Mouse (Mus musculus): ENCODE measurements at regions not wholly inside any gene's neighbourhood (a gene's known extent, or its start where the extent isn't known, plus 50 kb on each side); places are given as distances from the start of the nearest gene placed in this dataset.
A peak's percentile ranks its signal among the peaks of the same experiment; 100 is the strongest.
"Not testable (repeated sequence)": the region's sequence is repeated elsewhere in the genome, so short reads cannot be mapped to it uniquely, and the experiment has no call there.

DNA sequence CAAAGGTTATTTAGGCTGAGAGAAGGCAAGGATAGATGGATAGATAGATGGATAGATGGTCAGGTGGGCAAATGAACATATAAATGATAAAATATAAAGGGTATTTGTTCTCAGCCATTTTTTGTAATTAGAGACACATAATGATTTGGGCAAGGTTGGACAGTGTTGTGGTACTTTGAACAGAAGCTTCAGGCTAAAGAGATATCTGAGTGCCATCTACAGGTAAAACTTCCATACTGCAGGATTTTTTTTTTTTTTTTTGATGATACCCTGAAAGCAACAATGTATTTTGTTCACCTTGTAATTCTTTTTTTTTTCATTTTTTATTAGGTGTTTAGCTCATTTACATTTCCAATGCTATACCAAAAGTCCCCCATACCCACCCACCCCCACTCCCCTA is 110.1 kb upstream of the Trabd2b start:
- no peak for DNase-seq (ENCODE audit: low spot score)

DNA sequence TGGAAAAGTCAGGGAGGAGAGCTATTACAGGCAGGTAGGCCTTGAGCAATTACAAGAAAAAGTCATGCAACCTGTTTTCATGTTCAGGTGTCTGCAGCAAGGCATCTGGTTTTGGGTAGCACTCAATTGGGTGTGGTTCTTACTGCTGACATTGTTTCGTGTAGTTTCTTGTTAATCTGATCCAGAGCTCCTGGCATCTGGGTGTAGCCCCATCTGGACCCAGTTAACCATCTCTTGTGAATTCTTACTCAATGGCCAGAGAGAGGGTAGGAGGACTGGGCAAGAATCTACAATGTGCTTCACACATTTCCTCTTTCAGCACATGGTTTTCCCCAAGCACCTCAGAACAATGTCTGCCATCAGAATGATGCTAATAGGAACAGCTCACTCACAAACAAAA is 108.0 kb upstream of the Trabd2b start:
- DNase-seq (ENCODE audit: low spot score), result not testable (repeated sequence)

DNA sequence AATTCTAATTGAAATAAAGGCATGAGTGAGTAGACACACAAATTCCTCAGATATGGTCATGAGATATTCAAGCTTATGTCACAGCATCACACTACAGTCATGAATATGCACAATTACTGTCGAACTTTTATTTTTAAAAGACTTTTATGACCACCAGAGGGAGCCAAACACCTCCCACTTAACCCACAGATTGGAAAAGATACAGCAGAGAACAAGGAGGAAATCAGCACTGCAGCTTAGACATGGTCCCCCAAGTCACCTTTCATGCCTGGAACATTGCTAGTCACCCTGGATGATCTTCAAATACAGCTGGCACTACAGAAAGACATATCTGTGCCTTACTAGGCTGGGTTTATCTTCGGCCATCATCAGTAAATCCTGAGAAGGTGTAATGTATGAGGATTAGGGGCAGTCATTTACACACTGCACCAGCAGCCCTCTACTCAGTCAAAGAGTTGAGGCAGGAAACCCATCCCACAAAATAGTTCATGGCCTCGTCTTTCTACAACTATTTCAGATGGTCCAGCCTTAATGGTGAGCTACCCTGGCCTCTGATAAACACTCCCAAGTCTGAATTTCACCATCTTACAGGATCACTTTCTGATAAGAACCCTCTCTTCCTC is 106.0 kb upstream of the Trabd2b start:
- DNase-seq (ENCODE audit: low spot score), result peak; percentile 75

DNA sequence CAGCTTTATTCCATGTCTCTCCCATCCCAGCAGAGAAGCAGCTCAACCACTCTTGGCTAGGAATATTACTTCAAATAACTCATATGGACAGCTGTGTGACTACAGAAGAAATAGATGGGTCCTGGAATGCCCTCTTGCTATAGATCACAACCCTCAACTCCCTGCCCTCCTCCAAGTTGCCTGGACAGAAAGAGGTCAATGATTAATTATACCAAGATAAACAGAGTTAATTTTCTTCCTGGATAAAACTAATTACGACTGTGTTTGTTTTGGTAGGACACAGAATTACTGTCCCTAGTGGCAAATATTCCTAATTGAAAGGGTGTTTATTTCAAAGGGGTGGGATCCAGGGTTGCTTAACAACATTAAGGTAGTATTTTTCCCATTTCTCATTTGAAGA is 101.9 kb upstream of the Trabd2b start:
- DNase-seq (ENCODE audit: low spot score), result no peak

DNA sequence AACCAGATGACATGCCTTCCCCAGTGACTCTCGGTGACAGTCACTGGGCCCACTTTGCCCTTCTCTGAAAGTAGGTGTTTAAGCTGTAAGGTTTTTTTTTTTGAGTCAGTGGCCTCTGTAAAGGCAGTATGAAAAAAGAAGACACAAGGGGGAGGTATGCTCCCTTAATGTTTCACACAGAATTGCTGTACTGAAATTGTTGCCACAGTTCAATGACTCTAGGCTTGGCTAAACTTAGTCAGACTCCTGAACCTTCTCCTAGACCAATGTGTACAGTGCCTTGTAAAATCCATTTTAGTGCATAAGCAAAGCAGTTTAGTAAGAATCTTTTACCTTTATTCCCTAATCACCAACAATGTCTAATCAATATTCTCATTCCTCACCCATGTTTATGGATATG is 99.0 kb upstream of the Trabd2b start:
- no peak for DNase-seq (ENCODE audit: low spot score)

DNA sequence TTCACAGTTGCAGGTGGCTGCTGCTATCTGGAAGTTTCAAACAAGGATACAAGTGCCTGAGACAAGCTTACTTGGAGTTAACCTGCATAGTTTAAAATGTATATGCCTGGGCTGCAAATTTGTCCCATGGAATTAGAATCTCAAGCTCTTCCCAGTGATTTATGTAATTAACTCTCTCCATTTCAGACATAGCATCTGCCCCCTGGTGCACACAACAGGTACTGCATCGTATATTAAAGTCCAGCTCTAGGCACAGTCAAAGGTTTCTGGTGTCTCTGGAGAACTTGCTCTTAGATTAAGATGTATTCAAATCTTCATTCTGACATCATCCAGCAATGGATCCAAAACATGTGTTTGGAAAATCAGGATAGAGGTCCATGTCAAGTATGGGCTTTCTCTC is 98.0 kb upstream of the Trabd2b start:
- peak; percentile 74 for DNase-seq (ENCODE audit: low spot score)

DNA sequence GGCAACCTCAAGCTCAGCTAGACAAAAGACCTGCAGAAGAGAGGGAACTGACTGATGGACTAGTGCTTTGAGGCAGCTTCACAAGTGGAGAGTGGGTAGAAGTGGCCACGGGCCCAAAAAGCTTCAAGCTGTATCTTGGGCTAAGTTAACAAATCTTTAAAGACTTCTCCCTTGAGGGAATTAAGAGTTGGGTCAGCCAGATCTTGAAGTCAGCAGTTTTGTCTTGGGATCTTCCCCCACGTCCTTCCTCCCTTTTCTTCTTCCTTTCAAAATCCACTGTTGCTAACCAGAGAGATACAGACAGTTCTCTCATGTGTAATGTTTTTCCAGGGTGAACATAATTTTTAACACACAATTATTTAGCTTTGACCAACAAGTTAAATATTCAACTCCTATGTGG is 91.5 kb upstream of the Trabd2b start:
- DNase-seq (ENCODE audit: low spot score), result no peak

DNA sequence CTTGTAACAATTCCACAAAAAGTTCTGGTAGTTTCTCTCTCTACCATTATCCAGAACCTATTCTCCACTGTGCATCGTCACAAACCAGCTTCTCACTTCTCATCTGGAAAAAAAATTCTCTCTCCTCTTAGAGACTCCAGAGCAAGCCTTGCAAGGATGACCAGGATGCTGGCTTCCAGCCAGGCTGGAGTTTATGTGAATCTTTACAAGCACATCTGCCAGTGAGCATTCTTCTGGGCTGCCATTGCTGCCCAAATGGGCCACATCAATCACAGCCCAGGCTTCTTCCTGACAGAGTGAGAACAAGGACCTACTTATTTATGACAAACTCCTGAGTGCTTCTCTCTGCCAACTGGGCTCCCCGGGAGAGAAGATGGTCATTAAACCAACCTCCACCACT is 91.0 kb upstream of the Trabd2b start:
- no peak for DNase-seq (ENCODE audit: low spot score)

DNA sequence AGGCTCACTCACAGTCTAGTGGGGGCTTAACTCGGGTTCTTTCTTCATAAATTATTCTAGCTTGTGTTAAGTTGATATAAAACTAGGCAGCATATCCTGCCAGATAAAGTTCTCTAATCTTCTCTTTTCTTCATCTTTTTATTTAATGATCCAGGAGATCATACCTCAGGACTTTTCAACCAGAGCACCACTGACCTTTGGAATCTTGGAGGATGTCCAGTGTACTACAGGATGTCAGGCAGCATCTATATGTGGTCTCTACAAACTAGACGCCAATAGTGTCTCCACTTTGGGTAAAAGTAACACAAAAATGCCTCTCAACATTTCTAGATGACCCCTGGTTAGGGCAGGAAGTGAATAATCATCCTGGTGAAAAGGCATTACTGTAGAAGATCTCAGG is 89.4 kb upstream of the Trabd2b start:
- no peak for DNase-seq (ENCODE audit: low spot score)

DNA sequence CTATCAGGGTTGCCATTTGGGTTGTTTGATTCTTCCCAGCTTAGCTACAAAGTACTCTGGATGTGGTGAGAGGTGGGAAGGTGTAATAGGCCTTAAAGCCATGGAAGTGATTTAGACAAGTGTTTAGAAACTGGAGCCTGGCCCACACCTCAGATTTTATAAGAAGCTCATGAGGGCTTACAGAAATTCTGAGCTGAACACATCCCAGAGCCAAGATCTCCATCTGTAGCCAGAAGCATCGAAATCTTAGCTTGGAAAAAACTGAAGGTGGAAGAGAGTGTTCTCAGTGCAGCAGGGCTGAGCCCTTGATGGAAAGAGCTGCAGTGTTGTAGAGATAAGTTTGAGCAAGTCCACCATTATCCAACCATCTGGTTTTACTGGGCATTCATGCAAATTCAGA is 86.4 kb upstream of the Trabd2b start:
- no peak for DNase-seq (ENCODE audit: low spot score)

DNA sequence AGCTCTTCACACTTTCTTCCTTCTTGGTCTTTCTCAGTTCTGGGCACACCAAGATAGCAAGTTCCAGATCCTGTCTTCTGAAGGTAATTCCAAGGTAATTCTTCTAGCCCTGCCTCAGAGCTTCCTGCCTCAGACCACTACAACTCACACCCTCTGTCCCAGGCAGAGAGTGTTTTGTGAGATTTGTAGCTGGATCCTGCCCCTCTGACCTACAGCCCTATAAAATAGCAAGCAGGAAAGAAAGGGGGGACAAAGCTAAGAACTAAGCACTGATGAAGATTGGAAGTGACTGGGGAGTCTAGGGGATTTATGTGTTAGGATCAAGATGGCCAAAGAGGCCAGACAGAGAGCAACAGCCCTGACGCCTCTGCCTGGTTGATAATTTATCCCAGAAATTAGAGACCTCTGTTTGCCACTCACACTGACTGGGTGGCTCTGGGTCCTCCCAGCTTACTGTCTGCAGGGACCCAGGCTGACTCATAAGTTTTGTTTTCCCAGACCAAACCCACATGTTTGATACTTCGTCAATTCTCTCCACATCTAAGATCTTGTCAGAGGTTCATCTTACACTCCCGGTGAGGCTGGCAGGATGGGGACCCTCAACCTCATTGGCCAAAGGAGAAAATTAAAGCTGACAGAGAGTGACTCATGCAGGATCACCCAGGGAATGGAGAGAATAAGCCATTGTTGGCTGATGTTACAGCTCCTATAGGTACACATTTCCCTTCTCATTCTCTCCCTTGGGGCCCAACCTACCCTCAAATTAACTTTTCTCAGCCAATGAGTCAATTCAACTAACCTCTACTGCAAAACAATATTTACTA is 84.8 kb upstream of the Trabd2b start:
- DNase-seq (ENCODE audit: low spot score), result no peak

DNA sequence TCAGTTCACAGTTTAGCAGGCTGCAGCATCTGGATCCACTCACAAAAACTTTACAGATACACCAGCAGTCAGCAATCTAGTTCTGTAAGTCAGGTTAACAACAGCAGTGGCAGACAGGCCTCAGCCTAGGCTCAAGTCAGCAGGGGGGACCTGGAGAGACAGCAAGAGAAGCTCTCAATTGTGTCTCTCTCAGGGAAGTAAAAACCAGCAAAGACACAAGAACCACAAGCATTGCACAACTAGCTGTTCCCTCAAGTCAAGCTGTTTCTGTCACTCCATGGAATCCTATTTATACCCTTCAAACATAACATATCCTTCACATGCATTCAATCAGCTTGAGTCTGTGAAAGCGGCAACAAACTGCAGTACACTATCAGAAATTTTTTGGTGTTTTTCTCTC is 76.5 kb upstream of the Trabd2b start:
- no peak for DNase-seq (ENCODE audit: low spot score)

DNA sequence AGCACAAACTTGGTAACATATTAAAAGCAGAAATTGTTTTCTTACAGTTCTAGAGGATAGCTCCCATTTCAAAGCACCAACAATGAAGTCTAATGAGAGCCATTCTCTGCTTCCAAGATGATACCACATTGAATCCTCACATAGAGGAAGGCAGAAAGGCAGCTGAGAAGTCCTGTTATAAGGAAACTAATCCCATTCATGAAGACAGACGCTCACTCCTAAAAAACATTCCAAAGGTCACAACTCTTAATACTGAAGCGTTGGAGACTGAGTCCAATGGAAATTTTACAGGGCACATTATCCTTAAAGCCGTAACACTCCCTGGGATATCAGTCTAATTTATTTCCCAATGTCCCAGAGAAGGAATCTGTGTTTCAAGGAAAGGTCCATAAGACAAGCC is 75.4 kb upstream of the Trabd2b start:
- DNase-seq (ENCODE audit: low spot score), result no peak

DNA sequence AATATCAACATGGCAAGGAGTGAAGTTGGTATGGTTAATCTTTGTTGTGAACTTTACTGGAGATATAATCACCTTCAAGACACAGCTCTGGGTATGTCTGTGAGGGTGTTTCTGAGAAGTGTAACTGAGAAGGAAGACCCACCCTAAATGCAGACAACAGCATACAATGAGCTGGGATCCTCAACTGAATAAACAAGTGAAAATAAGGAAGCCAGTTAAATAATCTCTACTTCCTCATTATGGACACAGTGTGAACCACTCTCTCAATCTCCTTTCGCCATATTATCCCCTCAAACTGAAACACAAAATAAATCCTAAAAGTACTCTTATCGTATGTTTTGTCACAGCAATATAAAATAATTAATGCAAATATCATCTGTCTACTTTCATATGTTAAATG is 71.7 kb upstream of the Trabd2b start:
- DNase-seq (ENCODE audit: low spot score), result no peak

DNA sequence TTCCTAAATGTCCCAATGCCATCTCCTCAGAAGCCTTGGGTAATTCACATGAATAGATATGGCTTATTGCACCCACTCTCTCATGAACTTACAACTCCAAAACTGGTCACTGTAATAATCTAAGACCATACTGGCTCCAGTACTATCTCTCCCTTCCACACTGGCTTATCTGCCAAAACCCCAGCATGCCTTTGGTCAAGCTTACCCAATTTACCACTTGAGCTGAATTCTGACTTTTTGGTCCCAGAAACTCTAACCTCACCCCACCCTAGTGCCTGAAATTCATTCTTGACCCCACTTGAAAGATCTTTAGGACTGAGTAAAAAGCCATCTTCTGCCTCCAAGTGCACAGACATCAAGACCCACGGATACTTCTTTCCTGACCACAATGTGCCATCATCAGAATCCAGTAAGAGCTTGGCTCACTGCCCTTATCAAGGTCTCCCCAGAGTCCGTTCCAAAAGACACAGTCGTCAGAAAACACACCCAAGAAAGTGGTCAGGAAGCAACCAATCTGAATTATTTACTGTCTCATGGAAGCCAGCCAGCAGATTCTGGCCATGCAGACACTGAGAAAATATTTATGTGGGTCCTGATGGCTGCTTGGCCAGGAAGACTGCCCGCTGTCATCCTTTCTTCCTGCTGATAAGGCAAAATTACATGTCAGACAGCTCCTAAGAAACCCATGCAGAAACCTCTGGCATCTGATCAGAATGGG is 70.3 kb upstream of the Trabd2b start:
- no peak for DNase-seq (ENCODE audit: low spot score)

DNA sequence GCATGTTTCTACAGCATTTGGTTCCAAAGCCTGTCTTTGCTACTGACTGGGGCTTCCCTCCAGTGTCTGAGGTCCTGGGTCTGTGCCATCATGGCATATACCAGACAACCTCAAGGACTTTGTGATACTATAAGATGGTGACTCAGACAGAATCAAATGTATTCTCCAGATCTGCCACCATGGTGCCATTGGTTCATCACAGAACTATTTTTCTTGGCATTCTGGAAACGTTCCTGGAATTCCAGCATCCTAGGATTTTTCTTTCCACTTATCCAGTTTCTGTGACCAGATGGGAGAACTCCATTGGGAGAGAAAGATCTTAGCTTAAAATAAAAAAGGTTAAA is 69.8 kb upstream of the Trabd2b start:
- DNase-seq (ENCODE audit: low spot score), result no peak

DNA sequence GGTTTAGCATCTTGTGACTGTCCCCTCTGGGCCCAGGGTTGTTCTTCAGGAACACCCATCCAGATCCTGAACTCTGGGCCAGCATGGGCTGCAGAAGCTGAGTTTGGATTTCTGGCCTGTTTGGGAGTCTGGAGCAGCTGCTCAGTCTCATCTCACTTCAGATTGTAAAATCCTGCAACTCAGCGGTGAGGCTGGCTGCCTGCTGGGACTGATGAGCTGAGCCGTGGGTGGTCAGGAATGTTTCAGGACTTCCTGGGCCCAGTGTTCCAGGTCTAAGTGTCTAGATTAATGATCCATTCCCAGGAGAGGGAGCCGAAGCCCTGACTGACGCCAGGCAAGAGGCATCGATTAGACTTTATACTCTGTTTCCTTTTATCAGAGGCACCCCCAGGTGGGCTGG is 66.7 kb upstream of the Trabd2b start:
- no peak for DNase-seq (ENCODE audit: low spot score)

DNA sequence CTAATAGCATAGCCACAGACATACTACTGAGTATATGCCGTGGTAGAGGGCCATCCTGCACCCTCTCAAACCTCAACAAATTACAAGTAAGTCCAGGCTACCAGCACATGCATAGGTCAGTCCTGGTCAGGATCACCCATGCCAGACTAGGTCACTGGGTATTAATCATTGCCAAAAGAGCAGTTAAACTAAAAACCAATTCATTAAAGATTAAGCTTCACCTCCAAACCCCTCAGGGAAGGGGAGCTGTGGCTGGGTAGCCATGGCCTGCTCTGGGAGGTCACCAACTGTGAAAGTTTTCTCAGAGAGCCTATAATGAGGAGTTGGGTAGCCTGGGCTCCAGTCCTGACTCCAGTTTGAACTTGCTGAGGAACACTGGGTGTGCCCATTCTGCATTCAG is 61.4 kb upstream of the Trabd2b start:
- DNase-seq (ENCODE audit: low spot score), result no peak

DNA sequence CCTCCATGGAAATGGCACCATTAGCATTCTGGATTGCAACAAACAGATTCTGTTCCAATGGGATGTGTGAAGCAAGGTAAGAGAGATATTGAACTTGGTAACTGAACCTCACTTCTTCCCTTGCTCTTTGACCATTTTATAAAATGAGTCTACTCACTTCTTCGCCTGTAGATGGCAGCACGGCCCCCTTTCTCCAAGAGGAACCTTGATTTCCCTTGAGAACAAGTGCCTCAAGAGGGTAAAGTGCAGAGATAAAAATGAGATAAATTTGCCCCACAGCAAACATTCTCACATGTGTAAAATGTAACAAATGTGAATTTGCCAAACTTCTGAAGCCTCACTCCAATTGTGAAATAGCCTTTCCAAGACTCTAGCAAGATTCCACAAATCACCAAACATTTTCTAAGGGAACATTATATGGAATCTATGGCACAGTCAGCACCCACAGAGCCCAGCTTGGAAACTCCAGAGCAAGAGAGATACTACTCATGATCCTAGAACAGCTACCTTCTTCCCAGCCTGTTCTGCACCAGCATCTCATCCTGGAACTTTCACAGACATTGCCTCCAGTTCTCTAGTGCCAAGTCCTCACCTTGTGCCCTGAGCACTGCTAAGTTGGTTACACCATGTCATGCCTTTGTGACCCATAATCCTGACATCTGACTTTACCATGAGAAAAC is 60.3 kb upstream of the Trabd2b start:
- peak; percentile 60 for DNase-seq (ENCODE audit: low spot score)

DNA sequence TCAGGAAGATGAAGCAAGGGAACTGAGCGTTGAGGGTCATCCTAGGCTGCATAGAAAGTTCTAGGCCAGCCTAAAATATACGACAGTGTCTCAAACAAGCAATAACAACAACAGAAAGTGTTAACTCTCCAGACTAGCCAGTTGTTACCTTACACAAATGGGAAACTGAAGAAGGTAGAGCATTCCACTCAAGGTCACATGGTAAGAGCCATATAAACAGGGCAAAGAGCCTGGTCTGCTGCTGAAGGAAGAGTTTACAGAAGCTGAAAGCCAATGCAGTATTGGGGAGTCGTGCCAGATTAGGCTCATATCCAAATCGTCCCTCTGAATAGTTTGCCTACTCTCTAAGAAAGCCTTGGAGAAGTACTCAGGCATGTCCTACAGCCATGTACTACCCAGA is 59.6 kb upstream of the Trabd2b start:
- no peak for DNase-seq (ENCODE audit: low spot score)

DNA sequence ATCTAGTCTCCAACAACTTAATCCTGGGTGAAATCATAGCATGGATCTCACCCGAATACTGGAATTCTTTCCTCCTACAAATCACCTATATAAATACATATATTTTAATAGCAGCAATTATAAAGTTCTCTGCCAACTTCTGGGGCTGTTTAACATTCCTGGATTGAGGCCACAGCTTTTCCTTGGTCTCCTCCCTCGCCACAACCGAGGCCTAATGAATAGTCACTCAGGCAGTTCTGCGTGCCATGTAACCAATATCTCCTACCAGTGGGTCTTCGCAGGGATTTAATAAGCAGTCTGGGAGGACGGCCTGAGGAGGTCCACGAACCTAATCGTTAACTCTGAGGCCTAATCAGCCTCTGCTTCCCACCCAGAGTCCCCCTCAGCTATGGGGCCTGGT is 56.9 kb upstream of the Trabd2b start:
- DNase-seq (ENCODE audit: low spot score), result no peak

DNA sequence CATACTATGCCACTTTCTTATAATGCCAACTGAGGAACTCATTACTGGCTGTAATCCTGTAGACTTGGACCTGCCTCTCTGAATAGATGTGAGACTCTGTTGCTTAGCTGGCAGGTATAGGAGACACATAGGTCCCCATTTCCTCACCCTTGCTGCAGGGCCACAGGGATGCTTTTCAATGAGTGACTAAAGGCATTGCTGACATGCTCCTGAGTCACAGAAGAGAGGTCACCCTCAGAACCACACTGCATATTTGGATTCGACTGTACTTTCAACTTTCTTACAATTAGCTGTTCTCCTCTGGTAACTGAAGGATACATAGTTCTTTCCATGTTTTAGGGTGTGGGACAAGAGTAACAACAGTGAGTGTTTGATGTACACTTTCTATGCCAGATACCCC is 55.2 kb upstream of the Trabd2b start:
- DNase-seq (ENCODE audit: low spot score), result no peak

DNA sequence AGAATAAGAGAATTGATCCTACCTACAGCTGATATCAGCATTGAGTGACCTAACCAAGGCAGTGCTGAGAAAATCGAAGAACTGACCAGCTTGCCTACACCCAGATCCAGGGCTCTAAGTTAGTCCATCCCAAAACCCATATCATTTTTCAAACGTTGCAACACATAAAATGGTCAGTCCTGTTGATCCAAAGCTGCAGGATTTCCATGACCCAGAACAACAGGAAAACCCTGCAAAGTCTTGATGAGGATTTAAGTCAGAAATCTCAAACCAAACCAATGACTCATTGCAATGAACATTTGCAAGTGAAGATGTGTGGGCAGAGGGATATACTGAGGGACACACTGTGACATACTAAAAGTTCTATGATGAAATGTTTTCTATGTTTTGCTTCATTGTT is 53.5 kb upstream of the Trabd2b start:
- DNase-seq (ENCODE audit: low spot score), result no peak
